Mouse (Mus musculus): ENCODE measurements around the gene Tekt1. TPM values are rescaled to one million over a fixed set of nuclear protein-coding genes. Genes with fewer than 3 reads are reported as not detected.
"Not testable (repeated sequence)": the region's sequence is repeated elsewhere in the genome, so short reads cannot be mapped to it uniquely, and the experiment has no call there.

Tekt1 gene
- polyA plus RNA-seq, 1 experiment from 2014 or later = 5.9 TPM

DNA sequence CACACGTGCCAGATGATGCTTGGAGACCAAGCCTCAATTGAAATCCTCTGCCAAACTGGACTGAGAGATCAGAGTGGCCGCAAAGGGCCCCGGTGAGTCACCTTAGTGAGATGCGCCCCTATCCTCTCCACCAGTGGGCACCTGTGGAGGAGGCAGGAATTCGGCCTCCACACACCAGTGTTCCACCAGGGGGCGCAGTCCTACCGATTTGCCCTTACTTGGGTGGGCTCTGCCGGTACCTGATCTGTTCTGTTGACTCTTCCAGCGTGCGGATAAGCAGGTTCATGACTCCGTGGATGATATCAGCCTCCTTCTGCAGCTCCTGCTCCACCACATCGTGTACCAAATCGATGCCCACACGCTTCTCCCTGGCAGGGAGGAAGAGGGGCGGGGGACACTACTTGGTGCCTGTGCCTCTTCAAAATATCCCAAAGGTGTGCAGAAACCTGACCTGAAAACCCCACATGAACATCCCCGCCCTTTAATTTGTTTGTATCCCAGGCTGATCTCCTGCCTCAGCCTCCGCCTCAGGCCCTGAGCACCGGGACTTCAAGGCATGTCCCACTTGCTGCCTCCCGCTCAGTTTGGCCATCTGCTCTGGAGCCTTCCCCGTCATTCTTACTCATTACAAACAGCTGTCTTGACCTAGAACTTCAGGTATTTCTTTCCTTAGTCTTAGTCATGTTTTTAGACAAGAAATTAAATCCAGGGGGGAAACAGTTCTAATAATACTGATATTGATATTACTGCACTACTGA lies 7.1 kb downstream of the Tekt1 start:
- H3K27ac ChIP-seq (replicated peaks) = no peak overlapping the region
- H3K4me2 ChIP-seq = peak overlapping the region; percentile 30
- no peaks in the 10 kb centered on the region for H3K36me3 ChIP-seq
- no peak for ATAC-seq (ENCODE audit: low FRiP score)
- H3K4me1 ChIP-seq = no peaks in the 10 kb centered on the region
- no peaks in the 10 kb centered on the region for H3K9me3 ChIP-seq (replicated peaks)
- 29% methylated on average over 20 of the region's 20 CpGs for WGBS
- no peaks in the 10 kb centered on the region for H3K27me3 ChIP-seq (replicated peaks)
- H3K4me3 ChIP-seq (replicated peaks) = no peak overlapping the region
- H3K9ac ChIP-seq (replicated peaks) = no peak overlapping the region

DNA sequence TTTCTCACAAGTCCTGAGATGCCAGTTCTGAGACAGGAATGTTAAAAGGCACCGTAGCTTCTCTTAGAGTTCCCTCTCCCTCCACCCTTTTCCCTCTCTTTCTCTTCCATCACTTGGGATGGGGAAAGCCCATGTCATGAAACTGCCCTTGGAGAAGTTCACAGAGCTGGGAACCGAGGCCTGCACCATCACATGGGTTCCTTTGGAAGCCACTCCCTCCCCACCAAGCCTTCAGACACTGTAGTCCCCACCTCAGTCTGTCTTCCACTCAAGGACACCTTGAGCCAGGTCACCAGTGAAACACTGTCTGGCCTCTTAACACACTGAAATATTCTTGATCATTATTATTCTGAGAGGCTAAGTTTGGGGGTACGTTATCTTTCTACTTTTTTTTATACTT lies 9.1 kb downstream of the Tekt1 start:
- H3K36me3 ChIP-seq = no peaks in the 10 kb centered on the region
- no peak for ATAC-seq (ENCODE audit: low FRiP score)
- no peak overlapping the region for H3K27ac ChIP-seq (replicated peaks)
- no peaks in the 10 kb centered on the region for H3K27me3 ChIP-seq (replicated peaks)
- no peak overlapping the region for H3K9ac ChIP-seq (replicated peaks)
- no peaks in the 10 kb centered on the region for H3K4me1 ChIP-seq
- no peaks in the 10 kb centered on the region for H3K9me3 ChIP-seq (replicated peaks)
- WGBS = 84% methylated on average over 3 of the region's 3 CpGs
- H3K4me2 ChIP-seq = no peak overlapping the region
- H3K4me3 ChIP-seq (replicated peaks) = no peak overlapping the region

DNA sequence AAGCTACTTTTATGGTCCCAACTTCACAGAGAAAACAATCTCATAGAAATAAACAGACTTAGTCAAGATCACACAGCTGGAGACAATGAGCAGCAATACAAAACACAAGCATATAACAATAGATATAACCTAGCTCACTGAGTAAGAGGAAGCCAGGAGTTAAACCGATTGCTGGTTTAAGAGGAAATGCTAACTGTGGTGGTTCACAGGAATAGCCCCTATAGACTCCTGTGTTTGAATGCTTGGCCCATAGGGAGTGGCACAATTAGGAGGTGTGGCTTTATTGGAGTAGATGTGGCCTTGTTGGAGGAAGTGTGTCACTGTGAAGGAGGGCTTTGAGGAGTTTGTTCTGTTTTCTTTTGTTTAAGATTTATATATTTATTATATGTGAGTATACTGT lies 10.0 kb downstream of the Tekt1 start:
- no peak overlapping the region for H3K4me2 ChIP-seq
- no peak for ATAC-seq (ENCODE audit: low FRiP score)
- H3K9ac ChIP-seq (replicated peaks) = no peak overlapping the region
- no peaks in the 10 kb centered on the region for H3K27me3 ChIP-seq (replicated peaks)
- H3K36me3 ChIP-seq = no peaks in the 10 kb centered on the region
- H3K4me3 ChIP-seq (replicated peaks) = no peak overlapping the region
- H3K4me1 ChIP-seq = no peaks in the 10 kb centered on the region
- no peaks in the 10 kb centered on the region for H3K9me3 ChIP-seq (replicated peaks)
- H3K27ac ChIP-seq (replicated peaks) = no peak overlapping the region
- 34% methylated on average over 1 of the region's 1 CpGs for WGBS

DNA sequence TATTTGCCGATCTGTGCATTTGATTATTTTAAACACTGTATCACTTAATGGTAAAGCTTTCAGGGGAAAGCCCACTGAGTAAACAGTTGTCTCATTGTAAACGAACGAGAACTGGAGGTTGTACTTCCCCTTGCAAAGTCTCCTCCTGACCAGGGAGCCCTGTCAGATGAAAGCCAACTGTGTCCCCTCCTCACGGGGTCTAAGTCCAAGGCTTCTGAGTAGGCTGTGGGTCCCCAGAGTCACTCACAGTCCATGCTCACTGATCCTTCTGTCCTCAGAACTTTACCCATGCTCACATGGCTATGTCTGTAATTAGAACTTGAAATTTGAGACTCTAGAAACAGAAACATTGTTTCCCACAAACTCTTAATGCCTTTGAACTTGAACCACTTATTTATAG lies 12.6 kb downstream of the Tekt1 start:
- H3K4me2 ChIP-seq = no peak overlapping the region
- H3K9ac ChIP-seq (replicated peaks) = no peak overlapping the region
- no peaks in the 10 kb centered on the region for H3K9me3 ChIP-seq (replicated peaks)
- no peaks in the 10 kb centered on the region for H3K27me3 ChIP-seq (replicated peaks)
- H3K36me3 ChIP-seq = no peaks in the 10 kb centered on the region
- H3K27ac ChIP-seq (replicated peaks) = no peak overlapping the region
- no peaks in the 10 kb centered on the region for H3K4me1 ChIP-seq
- no peak overlapping the region for H3K4me3 ChIP-seq (replicated peaks)
- WGBS = 81% methylated on average over 4 of the region's 4 CpGs
- ATAC-seq (ENCODE audit: low FRiP score) = no peak

DNA sequence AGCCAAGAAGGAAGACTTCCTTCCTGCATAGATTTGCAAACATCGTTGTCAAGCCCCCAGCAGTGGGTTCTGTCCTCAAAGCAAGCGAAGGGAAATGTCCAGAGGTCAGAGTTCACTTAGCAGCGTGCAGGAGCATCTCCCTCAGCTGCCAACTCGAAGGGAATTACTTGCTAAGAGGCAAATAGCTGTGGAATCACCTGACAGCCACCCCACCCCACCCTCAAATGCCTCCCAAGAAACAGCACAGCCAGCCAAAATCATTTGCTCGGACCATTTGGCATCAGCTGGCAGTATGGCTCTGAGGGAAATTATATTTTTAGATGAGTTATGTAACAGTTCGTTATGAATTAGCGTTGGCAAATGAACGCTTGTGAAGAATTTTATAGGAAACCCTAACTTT lies 13.2 kb downstream of the Tekt1 start:
- Histone ChIP-seq H3K27me3 (replicated peaks) (no peaks in the 10 kb centered on the region), H3K4me3 (replicated peaks) (no peak overlapping the region), H3K36me3 (no peaks in the 10 kb centered on the region), H3K9me3 (replicated peaks) (no peaks in the 10 kb centered on the region), H3K4me2 (no peak overlapping the region), H3K4me1 (no peaks in the 10 kb centered on the region), H3K9ac (replicated peaks) (no peak overlapping the region), H3K27ac (replicated peaks) (no peak overlapping the region)
- whole genome bisulfite sequencing = 57% methylated on average over 8 of the region's 8 CpGs
- ATAC-seq (ENCODE audit: low FRiP score) = no peak

DNA sequence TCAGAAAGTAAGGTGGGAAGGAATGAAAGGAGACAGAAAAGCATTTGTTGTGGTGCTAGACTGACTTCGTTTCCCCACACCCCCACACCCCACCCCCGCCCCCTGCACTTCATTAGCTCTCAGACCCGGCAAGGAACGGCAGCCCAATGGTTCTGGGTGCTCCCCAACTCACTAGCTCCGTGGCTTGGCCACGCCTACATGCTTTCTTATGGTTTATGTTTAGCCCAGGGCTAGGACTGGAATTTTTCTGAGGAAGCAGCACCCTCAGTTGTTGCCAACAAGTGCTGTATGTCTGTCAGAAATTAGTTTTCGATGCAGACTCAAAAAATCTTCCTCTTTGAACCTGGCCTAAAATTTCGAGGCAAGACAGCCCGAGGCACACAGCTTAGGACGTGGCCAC lies 13.7 kb downstream of the Tekt1 start:
- no peak overlapping the region for H3K27ac ChIP-seq (replicated peaks)
- 67% methylated on average over 10 of the region's 10 CpGs for WGBS
- ATAC-seq (ENCODE audit: low FRiP score) = no peak
- H3K36me3 ChIP-seq = no peaks in the 10 kb centered on the region
- no peaks in the 10 kb centered on the region for H3K9me3 ChIP-seq (replicated peaks)
- no peak overlapping the region for H3K9ac ChIP-seq (replicated peaks)
- H3K4me1 ChIP-seq = no peaks in the 10 kb centered on the region
- no peaks in the 10 kb centered on the region for H3K27me3 ChIP-seq (replicated peaks)
- H3K4me2 ChIP-seq = no peak overlapping the region
- no peak overlapping the region for H3K4me3 ChIP-seq (replicated peaks)

DNA sequence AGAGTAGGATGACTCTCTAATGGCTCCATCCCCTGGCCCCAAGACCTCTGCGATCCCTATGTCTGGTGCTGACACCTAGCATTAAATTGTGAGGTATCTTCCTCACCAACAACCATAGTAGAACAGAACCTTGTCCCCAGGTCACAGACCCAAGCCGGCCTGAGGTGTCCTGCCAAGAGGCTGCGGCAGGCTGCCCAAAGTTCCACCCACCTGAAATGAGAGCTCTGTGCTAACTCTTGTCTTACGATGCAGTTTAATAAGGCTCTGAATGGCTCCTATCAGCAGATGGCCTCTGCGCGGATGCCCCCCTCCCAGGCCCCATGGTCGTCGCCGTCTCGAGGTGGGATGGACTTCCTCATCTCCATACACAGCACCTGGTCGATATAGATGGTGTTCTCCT lies 17.8 kb downstream of the Tekt1 start:
- no peak for ATAC-seq (ENCODE audit: low FRiP score)
- Histone ChIP-seq H3K4me2 (no peak overlapping the region), H3K4me1 (peaks cover 3% of the 10 kb centered on the region), H3K9me3 (replicated peaks) (no peaks in the 10 kb centered on the region), H3K27me3 (replicated peaks) (no peaks in the 10 kb centered on the region), H3K36me3 (no peaks in the 10 kb centered on the region), H3K9ac (replicated peaks) (no peak overlapping the region), H3K4me3 (replicated peaks) (no peak overlapping the region), H3K27ac (replicated peaks) (no peak overlapping the region)
- WGBS = 89% methylated on average over 11 of the region's 11 CpGs

DNA sequence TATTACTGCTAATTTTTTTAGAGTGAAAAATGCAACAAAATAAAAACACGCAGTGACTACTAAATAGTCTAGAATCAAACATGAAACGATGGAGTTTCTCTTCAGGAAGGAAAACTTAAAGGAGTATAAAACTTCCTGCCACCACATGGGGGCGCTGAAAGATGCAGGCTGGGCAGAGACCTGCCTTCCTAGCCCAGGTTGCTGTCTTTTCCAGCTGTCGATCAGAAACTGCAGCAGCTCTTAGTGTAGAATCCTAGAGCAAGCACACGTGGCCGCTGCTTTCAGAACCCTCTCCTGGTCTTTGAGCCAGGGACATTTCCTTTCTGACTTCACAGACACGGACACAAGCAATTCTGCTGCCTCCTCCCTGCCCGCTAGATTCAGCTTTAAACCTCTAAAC lies 18.3 kb downstream of the Tekt1 start:
- H3K27ac ChIP-seq (replicated peaks) = no peak overlapping the region
- H3K27me3 ChIP-seq (replicated peaks) = no peaks in the 10 kb centered on the region
- no peaks in the 10 kb centered on the region for H3K36me3 ChIP-seq
- no peak for ATAC-seq (ENCODE audit: low FRiP score)
- no peak overlapping the region for H3K9ac ChIP-seq (replicated peaks)
- WGBS = 27% methylated on average over 8 of the region's 8 CpGs
- H3K4me2 ChIP-seq = no peak overlapping the region
- no peaks in the 10 kb centered on the region for H3K9me3 ChIP-seq (replicated peaks)
- H3K4me3 ChIP-seq (replicated peaks) = no peak overlapping the region
- peaks cover 3% of the 10 kb centered on the region for H3K4me1 ChIP-seq

DNA sequence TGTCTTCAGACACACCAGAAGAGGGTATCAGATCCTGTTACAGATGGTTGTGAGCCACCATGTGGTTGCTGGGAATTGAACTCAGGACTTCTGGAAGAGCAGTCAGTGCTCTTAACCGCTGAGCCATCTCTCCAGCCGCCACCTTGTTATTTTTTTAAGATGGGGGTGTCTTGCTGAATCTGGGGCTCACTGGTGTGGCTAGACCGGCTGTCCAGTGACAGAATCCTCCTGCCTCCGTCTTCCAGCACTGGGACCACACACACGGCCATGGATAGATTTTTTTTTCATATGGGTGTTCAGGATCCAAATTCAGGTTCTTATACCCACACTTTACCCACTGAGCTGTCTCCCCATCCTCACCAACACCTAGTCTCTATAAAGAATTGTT lies 19.0 kb downstream of the Tekt1 start:
- not testable (repeated sequence) for H3K9me3 ChIP-seq (replicated peaks); H3K27ac ChIP-seq (replicated peaks); H3K36me3 ChIP-seq; ATAC-seq (ENCODE audit: low FRiP score); H3K9ac ChIP-seq (replicated peaks); H3K4me2 ChIP-seq; H3K4me3 ChIP-seq (replicated peaks); H3K4me1 ChIP-seq; H3K27me3 ChIP-seq (replicated peaks)
- 89% methylated on average over 5 of the region's 5 CpGs for WGBS

DNA sequence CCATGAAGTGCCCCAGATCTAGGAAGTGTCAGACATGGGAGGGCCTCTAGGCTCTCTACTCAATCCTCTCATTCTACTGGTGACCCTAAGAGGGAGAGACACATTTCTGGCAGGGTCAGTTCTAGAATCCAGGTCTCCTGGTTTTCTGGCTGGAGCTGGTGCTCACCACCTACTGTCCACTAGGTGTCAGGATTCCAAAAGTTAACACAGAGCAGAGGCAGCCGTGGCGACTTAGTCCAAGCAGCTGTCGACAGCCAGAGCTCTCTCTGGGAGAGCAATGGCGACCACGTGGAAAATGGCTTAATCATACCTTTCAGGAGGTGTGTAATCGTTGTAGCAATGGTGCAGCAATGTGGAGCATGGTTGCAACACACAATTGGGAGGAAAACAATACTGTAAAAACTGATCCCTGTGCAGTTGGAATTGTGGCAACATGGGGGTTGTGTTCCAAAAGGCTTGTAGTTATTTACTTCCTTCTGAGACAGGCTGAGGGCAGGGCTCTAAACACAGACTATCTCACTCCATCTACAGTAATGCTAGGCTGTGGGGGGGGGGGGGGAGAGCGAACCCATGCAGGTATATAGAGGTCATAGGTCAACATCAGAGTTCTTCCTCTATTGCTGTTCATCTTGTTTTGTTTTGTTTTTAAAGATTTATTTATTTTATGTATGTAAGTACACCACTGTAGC lies 19.5 kb downstream of the Tekt1 start:
- H3K4me1 ChIP-seq = peaks cover 3% of the 10 kb centered on the region
- peak; percentile 79 for ATAC-seq (ENCODE audit: low FRiP score)
- 8% methylated on average over 7 of the region's 7 CpGs for WGBS

DNA sequence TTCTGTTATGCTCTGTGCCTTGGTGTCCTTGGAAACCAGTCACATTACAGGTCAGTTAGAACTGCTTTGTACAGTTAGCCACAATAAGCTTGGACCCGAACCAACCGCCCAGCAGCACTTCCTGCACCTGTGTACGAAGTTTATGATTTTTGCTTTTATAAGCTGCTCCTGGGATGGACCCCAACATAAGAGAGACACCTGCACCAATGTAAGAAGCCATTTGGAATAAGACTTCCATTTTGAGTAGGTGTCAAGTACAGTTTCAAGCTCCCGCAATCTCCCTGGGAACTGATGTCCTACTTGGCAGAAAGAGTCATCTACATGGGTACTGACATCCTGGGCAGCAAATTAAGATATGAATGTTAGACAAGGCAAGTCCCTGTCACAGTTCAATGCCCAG lies 22.5 kb downstream of the Tekt1 start:
- H3K9ac ChIP-seq (replicated peaks) = no peak overlapping the region
- no peaks in the 10 kb centered on the region for H3K9me3 ChIP-seq (replicated peaks)
- H3K27me3 ChIP-seq (replicated peaks) = no peaks in the 10 kb centered on the region
- ATAC-seq (ENCODE audit: low FRiP score) = no peak
- no peak overlapping the region for H3K4me3 ChIP-seq (replicated peaks)
- H3K4me1 ChIP-seq = peaks cover 3% of the 10 kb centered on the region
- H3K27ac ChIP-seq (replicated peaks) = no peak overlapping the region
- H3K36me3 ChIP-seq = no peaks in the 10 kb centered on the region
- H3K4me2 ChIP-seq = no peak overlapping the region
- WGBS = 83% methylated on average over 4 of the region's 4 CpGs

More for the DNA sequence above, 19.5 kb downstream of the Tekt1 start:
- H3K4me2 ChIP-seq = peak overlapping the region; percentile 42
- no peak overlapping the region for H3K9ac ChIP-seq (replicated peaks)
- no peaks in the 10 kb centered on the region for H3K36me3 ChIP-seq
- H3K9me3 ChIP-seq (replicated peaks) = no peaks in the 10 kb centered on the region
- H3K27me3 ChIP-seq (replicated peaks) = no peaks in the 10 kb centered on the region
- no peak overlapping the region for H3K27ac ChIP-seq (replicated peaks)
- no peak overlapping the region for H3K4me3 ChIP-seq (replicated peaks)

DNA sequence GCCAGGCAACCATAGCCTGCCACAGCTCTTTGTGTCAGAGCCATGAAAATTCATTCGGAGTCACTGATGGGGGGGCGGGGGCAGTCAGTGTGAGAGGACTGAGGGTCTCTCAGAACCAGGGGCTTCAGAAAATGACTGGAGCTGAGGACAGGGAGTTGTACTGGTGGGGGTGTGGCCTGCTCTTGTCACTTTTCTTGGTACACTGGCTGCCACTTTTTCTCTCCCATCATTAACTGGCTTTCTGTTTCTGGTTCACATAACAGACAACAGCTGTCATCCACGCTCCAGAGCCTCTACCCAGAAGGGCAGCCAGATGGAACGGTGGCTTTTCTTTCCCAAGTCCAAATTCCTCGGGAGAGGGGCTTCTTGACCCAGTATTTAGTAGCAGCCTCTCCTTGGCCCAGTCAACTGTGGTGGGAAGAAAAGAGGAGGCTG lies 23.8 kb downstream of the Tekt1 start:
- no peak; the same call in 1 of the 2 replicates for ATAC-seq (ENCODE audit: low FRiP score)
- Histone ChIP-seq H3K27ac (replicated peaks) (no peak overlapping the region), H3K4me2 (no peak overlapping the region), H3K4me1 (peaks cover 3% of the 10 kb centered on the region), H3K4me3 (replicated peaks) (no peak overlapping the region), H3K9ac (replicated peaks) (no peak overlapping the region), H3K27me3 (replicated peaks) (no peaks in the 10 kb centered on the region), H3K9me3 (replicated peaks) (no peaks in the 10 kb centered on the region), H3K36me3 (no peaks in the 10 kb centered on the region)
- 18% methylated on average over 5 of the region's 5 CpGs for WGBS

All from neural tube, embryonic 15.5 days (tissue).